Mouse (Mus musculus) kidney, postnatal 0 days (tissue): ENCODE results near the gene Gsc2. TPM values are rescaled to one million over a fixed set of nuclear protein-coding genes. Genes with fewer than 3 reads are reported as not detected.

Experiments
- ATAC-seq: fragments of 200-750 bp; cut with Nextera tagmentation; replicated peaks from 2 replicates; pipeline ENCODE4 v1.8.0; 2017; ENCODE audit warnings: low read depth, moderate number of reproducible peaks, moderate TSS enrichment, moderate library complexity; ENCODE audit not compliant: low FRiP score
- DNase-seq: peaks from one replicate; pipeline ENCODE4 v3.0.0-alpha.2; 2016; ENCODE audit warnings: low spot score
- H3K27ac ChIP-seq: fragments of 300-500 bp; sonication (generic); 2 replicates; pipeline ENCODE4 v1.5.1; 2014; ENCODE audit warnings: mild to moderate bottlenecking
- H3K27me3 ChIP-seq: fragments of 300-500 bp; sonication (generic); 2 replicates; pipeline ENCODE4 v1.6.1; 2014; ENCODE audit warnings: low read length, mixed read lengths; ENCODE audit not compliant: insufficient read depth
- H3K36me3 ChIP-seq: fragments of 300-500 bp; sonication (generic); 2 replicates; pipeline ENCODE4 v1.6.1; 2014; ENCODE audit warnings: low read length, mixed read lengths; ENCODE audit not compliant: insufficient read depth
- H3K4me1 ChIP-seq: fragments of 300-500 bp; sonication (generic); replicated peaks from 2 replicates; pipeline ENCODE4 v1.6.1; 2014; ENCODE audit warnings: antibody characterized with exemption, low read length, mixed read lengths; ENCODE audit not compliant: insufficient read depth
- H3K4me2 ChIP-seq: fragments of 300-500 bp; sonication (generic); 2 replicates; pipeline ENCODE4 v1.6.1; 2014; ENCODE audit warnings: mild to moderate bottlenecking, low read length, moderate library complexity, mixed read lengths
- H3K4me3 ChIP-seq: fragments of 300-500 bp; sonication (generic); replicated peaks from 2 replicates; pipeline ENCODE4 v1.5.1; 2014; ENCODE audit warnings: low read depth, low read length
- H3K9ac ChIP-seq: fragments of 300-500 bp; sonication (generic); 2 replicates; pipeline ENCODE4 v1.6.1; 2014; ENCODE audit warnings: low read depth, low read length
- H3K9me3 ChIP-seq: fragments of 300-500 bp; sonication (generic); replicated peaks from 2 replicates; pipeline ENCODE4 v1.6.1; 2016; ENCODE audit warnings: low read length, inconsistent platforms, mixed read lengths
- CTCF ChIP-seq: IDR thresholded peaks from 2 replicates; pipeline ENCODE4 v1.5.1; 2016; ENCODE audit warnings: antibody characterized with exemption, low read depth, mild to moderate bottlenecking, moderate library complexity
- WGBS: fragments of 180-500 bp; shearing (Covaris S2); extraction: QIAGEN DNeasy Blood & Tissue Kit; methylation state at CpG from one replicate; pipeline ENCODE4 v1.1.7; 2014; 5-methylcytosine and 5-hydroxymethylcytosine counted together
- polyA plus RNA-seq: library from polyadenylated mRNA; unstranded; fragments of >200 nt; fragmentation: Nextera tagmentation; extraction: Ambion mirVana; gene quantifications from 2 replicates; pipeline ENCODE4 v1.2.1, GENCODE M21; 2015

The Gsc2 gene
- polyA plus RNA-seq, 1 experiment from 2014 or later: 0.09 TPM

DNA sequence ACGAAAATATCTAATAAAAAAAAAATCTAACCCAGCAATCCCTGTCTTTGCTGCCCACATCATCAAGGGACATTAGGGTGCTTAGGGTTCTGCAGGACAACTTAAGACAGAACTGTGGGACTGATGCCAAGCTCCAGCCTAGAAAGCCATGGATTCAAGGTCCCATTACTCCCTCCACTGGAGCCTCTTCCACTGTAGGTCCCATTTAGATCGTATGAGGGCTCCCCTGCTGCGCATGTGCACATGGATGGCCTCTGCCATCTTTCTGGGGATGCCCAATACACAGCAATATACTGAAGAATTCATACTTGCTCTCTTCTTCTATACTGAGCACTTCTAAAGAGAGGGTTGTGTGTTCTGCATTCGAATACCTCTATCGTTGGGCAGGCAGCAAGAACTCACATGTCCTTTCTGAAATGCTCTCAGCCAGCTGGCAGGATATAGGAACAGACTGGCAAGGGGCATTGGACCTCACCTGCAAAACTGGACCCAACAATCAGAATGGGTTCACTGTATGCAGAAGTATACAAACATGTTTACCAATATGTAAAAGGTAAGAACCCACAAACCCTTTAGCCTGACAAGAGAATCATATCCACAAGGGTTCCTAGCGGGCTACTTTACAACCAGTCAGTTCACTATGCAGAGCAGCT, 25.0 kb downstream of the Gsc2 start:
- H3K4me1 ChIP-seq: 0 out of 2 replicates have a peak, but pooled peaks cover 10% of the 10 kb centered on the region
- no peak overlapping the region for H3K27ac ChIP-seq
- no peak for ATAC-seq
- H3K4me2 ChIP-seq: peak overlapping the region; percentile 83
- H3K36me3 ChIP-seq: no peaks in the 10 kb centered on the region
- TF ChIP-seq CTCF: no peak
- peak overlapping the region; percentile 93; the same call in 1 of the 2 replicates for H3K9ac ChIP-seq
- no peak for DNase-seq
- 81% methylated on average over 6 of the region's 6 CpGs for WGBS
- no peaks in the 10 kb centered on the region for H3K27me3 ChIP-seq
- H3K9me3 ChIP-seq: no peaks in the 10 kb centered on the region
- H3K4me3 ChIP-seq: peak overlapping the region; percentile 93; the same call in 1 of the 2 replicates

- no peak overlapping the region for H3K9ac ChIP-seq
- no peaks in the 10 kb centered on the region for H3K9me3 ChIP-seq
- no peaks in the 10 kb centered on the region for H3K4me1 ChIP-seq
- H3K36me3 ChIP-seq: 0 out of 2 replicates have a peak, but pooled peaks cover 2% of the 10 kb centered on the region
- DNase-seq (no peak), ATAC-seq (no peak)
- TF ChIP-seq CTCF: no peak
- no peak overlapping the region for H3K4me3 ChIP-seq
- no peaks in the 10 kb centered on the region for H3K27me3 ChIP-seq
- no peak overlapping the region for H3K4me2 ChIP-seq
- H3K27ac ChIP-seq: no peak overlapping the region
- WGBS: 63% methylated on average over 6 of the region's 6 CpGs
These were observed 30.7 kb downstream of the Gsc2 start for GRCm38 (mm10) chr16:17884116-17884515.

GRCm38 (mm10) chr16:17882196-17882595, 32.7 kb downstream of the Gsc2 start:
- TF ChIP-seq CTCF: no peak
- 0 out of 2 replicates have a peak, but pooled peaks cover 2% of the 10 kb centered on the region for H3K36me3 ChIP-seq
- H3K27ac ChIP-seq: no peak overlapping the region
- DNase-seq: no peak
- no peak overlapping the region for H3K4me3 ChIP-seq
- H3K27me3 ChIP-seq: no peaks in the 10 kb centered on the region
- H3K4me1 ChIP-seq: no peaks in the 10 kb centered on the region
- no peaks in the 10 kb centered on the region for H3K9me3 ChIP-seq
- no peak overlapping the region for H3K4me2 ChIP-seq
- no peak overlapping the region for H3K9ac ChIP-seq
- ATAC-seq: no peak

GRCm38 (mm10) chr16:17879571-17879970, 35.3 kb downstream of the Gsc2 start:
- no peak overlapping the region for H3K4me3 ChIP-seq
- no peaks in the 10 kb centered on the region for H3K4me1 ChIP-seq
- no peak overlapping the region for H3K9ac ChIP-seq
- no peak for TF ChIP-seq CTCF
- no peak overlapping the region for H3K27ac ChIP-seq
- no peaks in the 10 kb centered on the region for H3K9me3 ChIP-seq
- no peaks in the 10 kb centered on the region for H3K27me3 ChIP-seq
- no peak overlapping the region for H3K4me2 ChIP-seq
- H3K36me3 ChIP-seq: 0 out of 2 replicates have a peak, but pooled peaks cover 2% of the 10 kb centered on the region
- ATAC-seq (no peak), DNase-seq (no peak)
- WGBS: 94% methylated on average over 4 of the region's 4 CpGs

- Histone ChIP-seq H3K9ac (no peak overlapping the region), H3K9me3 (no peaks in the 10 kb centered on the region), H3K36me3 (0 out of 2 replicates have a peak, but pooled peaks cover 11% of the 10 kb centered on the region), H3K4me1 (no peaks in the 10 kb centered on the region), H3K4me3 (no peak overlapping the region), H3K4me2 (no peak overlapping the region), H3K27ac (no peak overlapping the region), H3K27me3 (no peaks in the 10 kb centered on the region)
- 95% methylated on average over 1 of the region's 1 CpGs for WGBS
- ATAC-seq (no peak), DNase-seq (no peak)
- no peak for TF ChIP-seq CTCF
These were observed 38.8 kb downstream of the Gsc2 start for GRCm38 (mm10) chr16:17876096-17876495.

DNA sequence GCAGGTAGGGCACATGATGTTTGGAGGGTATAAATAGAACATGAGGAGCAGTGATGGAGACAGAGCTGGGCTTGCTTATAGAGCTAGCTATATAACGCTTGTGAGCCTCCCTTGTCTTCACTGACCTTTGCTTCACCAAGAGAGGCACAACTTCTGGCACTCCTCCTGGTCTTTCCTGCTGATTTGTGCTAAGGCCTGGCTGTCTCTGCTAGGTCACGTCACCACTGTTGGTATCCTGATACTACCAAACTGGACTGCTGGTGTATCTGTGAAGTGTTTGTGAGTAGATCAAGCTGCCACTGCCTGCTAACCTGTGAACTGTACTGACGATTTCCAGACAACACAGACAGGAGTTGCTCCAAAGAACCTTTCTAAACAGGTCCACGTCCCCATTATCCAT, 39.7 kb downstream of the Gsc2 start:
- Histone ChIP-seq H3K9me3 (no peaks in the 10 kb centered on the region), H3K27me3 (no peaks in the 10 kb centered on the region), H3K36me3 (peaks cover 18% of the 10 kb centered on the region; the same call in 1 of the 2 replicates), H3K4me1 (no peaks in the 10 kb centered on the region), H3K4me2 (no peak overlapping the region), H3K27ac (no peak overlapping the region), H3K4me3 (no peak overlapping the region), H3K9ac (no peak overlapping the region)
- no peak for ATAC-seq
- no peak for DNase-seq
- no peak for TF ChIP-seq CTCF
- WGBS: 73% methylated on average over 4 of the region's 4 CpGs
